In the genomic region with DNA sequence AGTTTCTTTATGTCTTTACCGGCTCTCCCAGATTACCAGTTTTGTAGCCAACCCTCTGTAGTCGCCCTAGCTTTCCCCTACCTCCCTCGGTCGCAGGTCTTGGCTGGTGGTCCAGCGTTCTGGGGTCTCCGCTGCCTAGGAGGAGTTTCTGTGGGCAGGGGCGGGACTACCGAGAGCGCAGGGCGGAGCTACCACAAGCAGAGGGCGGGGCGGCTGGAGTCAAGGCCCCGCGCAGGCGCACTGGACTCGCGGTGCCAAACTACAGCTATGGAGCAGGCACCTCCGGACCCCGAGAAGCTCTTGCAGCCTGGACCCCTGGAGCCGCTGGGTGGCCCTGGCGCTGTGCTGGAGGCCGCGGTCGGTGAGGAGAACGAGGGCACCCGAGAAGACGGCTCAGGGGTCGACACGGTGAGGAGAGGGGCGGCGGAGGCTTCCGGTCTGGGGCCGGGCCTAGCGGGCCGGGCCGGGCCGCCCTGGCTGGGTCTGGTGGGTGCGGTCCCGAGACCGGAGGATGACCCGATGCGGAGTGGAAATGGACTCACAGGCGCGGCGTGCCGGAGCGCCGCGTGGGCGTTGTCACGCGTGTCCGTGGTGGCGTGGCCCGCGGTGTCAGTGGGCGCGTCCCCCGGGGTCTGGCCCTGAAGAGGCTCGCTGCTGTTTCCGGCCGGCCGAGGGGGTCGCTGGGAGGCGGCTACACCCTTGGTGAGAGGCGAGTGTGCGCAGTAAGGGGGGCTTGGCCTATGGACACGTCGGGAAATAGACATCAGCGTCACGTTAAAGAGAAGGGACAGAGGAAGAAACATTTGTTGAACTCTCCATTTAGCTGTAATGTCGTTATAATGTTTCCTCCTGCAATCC, we compare ENCODE assay signal across 7 mouse cellular contexts. TPM values are rescaled to one million over a fixed set of nuclear protein-coding genes. Genes with fewer than 3 reads are reported as not detected.
DNase-seq lines count a peak whose midpoint lies in the region; ATAC-seq and TF ChIP-seq lines count a peak whose summit lies in the region.

Gene Snx4, plus strand, starts transcription at position 249 of the 858 bp plus-strand sequence.

- H3K9ac ChIP-seq in intestine, postnatal 0 days (ENCODE audit: low read depth, low read length), result peak within 1 kb of the TSS; percentile 97
- H3K9ac ChIP-seq in midbrain, embryonic 12.5 days (replicated peaks), result peak within 1 kb of the TSS; percentile 92

- peak; percentile 49 for TF ChIP-seq POLR2A in small intestine, adult 2 months (IDR thresholded peaks at IDR 0.05; ENCODE audit: low read depth, low read length)

- H3K9me3 ChIP-seq in intestine, postnatal 0 days (ENCODE audit: control insufficient read depth), result no peaks in the 10 kb centered on the region
- no peaks in the 10 kb centered on the region for H3K9me3 ChIP-seq in midbrain, embryonic 12.5 days

- DNase-seq in adrenal gland, adult 8-10 months, result peak; percentile 89
- peak; percentile 93 for DNase-seq in embryo, embryonic 9.5 days (ENCODE audit: extremely low spot score)
- DNase-seq in gonadal fat pad, adult 2 months (ENCODE audit: low read depth), result peak; percentile 24
- peak; percentile 97 for DNase-seq in left cerebral cortex, postnatal 4 days

- peak within 1 kb of the TSS; percentile 71 for H3K4me2 ChIP-seq in intestine, postnatal 0 days (replicated peaks; ENCODE audit: low read depth)
- peak within 1 kb of the TSS; percentile 69 for H3K4me2 ChIP-seq in midbrain, embryonic 12.5 days (replicated peaks)

- ATAC-seq in intestine, postnatal 0 days, result peak; percentile 92
- ATAC-seq in midbrain, embryonic 12.5 days (ENCODE audit: low FRiP score, low read depth), result peak; percentile 92

- WGBS in intestine, postnatal 0 days, result under 1% methylated on average over 71 of the region's 72 CpGs
- WGBS in midbrain, embryonic 12.5 days, result under 1% methylated on average over 71 of the region's 72 CpGs
- under 1% methylated on average over 72 of the region's 72 CpGs for WGBS in small intestine, adult 2 months

- intact Hi-C loops in left cerebral cortex, postnatal 4 days (cut with DNase I), result no loop called here

- H3K27ac ChIP-seq in intestine, postnatal 0 days (ENCODE audit: low read depth, low read length), result peak within 1 kb of the TSS; percentile 97
- peak within 1 kb of the TSS; percentile 79 for H3K27ac ChIP-seq in midbrain, embryonic 12.5 days (replicated peaks)
- peak within 1 kb of the TSS; percentile 85 for H3K27ac ChIP-seq in small intestine, adult 2 months (ENCODE audit: insufficient read depth, low read depth, low read length)

- H3K27me3 ChIP-seq in intestine, postnatal 0 days (replicated peaks; ENCODE audit: control insufficient read depth, insufficient read depth, low read length), result no peaks in the 10 kb centered on the region
- H3K27me3 ChIP-seq in midbrain, embryonic 12.5 days, result no peaks in the 10 kb centered on the region
- H3K27me3 ChIP-seq in small intestine, adult 2 months (ENCODE audit: control insufficient read depth, insufficient read depth, low read length), result no peaks in the 10 kb centered on the region

- peak within 1 kb of the TSS; percentile 89 for H3K4me3 ChIP-seq in intestine, postnatal 0 days (ENCODE audit: low read depth, low read length)
- peak within 1 kb of the TSS; percentile 96 for H3K4me3 ChIP-seq in midbrain, embryonic 12.5 days
- H3K4me3 ChIP-seq in small intestine, adult 2 months (ENCODE audit: low read depth, low read length), result peak within 1 kb of the TSS; percentile 95

- no peak; the same call in 1 of the 2 replicates for TF ChIP-seq CTCF in intestine, postnatal 0 days (IDR thresholded peaks at IDR 0.05; ENCODE audit: low read depth)
- no peak for TF ChIP-seq CTCF in small intestine, adult 2 months (IDR thresholded peaks at IDR 0.05; ENCODE audit: extremely low read depth, insufficient read length, insufficient replicate concordance, low read depth, low read length)

- H3K36me3 ChIP-seq in intestine, postnatal 0 days (ENCODE audit: control insufficient read depth, insufficient read depth), result no peaks in the 10 kb centered on the region
- H3K36me3 ChIP-seq in midbrain, embryonic 12.5 days, result no peaks in the 10 kb centered on the region
- no peaks in the 10 kb centered on the region for H3K36me3 ChIP-seq in small intestine, adult 2 months (ENCODE audit: control insufficient read depth, insufficient read depth, low read length)

- H3K4me1 ChIP-seq in intestine, postnatal 0 days (replicated peaks; ENCODE audit: control insufficient read depth, insufficient read depth, low read length), result no peaks in the 10 kb centered on the region
- 0 out of 2 replicates have a peak, but pooled peaks cover 2% of the 10 kb centered on the region for H3K4me1 ChIP-seq in midbrain, embryonic 12.5 days
- peaks cover 8% of the 10 kb centered on the region; the same call in 1 of the 2 replicates for H3K4me1 ChIP-seq in small intestine, adult 2 months (ENCODE audit: control insufficient read depth, insufficient read depth, insufficient read length, low read length)

RNA-seq across cellular contexts. Expression of gene Snx4, which starts in this region (rescaled TPM):
- 10 to 100 TPM; 40.6 to 55.9 (median 48.8) TPM for total RNA-seq in adrenal gland, adult 8-10 months (2022)
- 11.9 and 18.0 TPM in 2 replicates for polyA plus RNA-seq in gonadal fat pad, adult 2 months (2012; rRNA removed)
- 103 and 105 TPM in 2 replicates for polyA plus RNA-seq in intestine, postnatal 0 days (2015; fragmentation: Nextera tagmentation; extraction: Ambion mirVana)
- 10 to 100 TPM; 62.4 to 68.3 TPM for total RNA-seq in left cerebral cortex, postnatal 4 days (2021)
- polyA plus RNA-seq in midbrain, embryonic 12.5 days (2016; fragmentation: Nextera tagmentation; extraction: Ambion mirVana), result 76.2 and 80.2 TPM in 2 replicates
- polyA plus RNA-seq in small intestine, adult 2 months (2012; rRNA removed), result 5.0 and 10.3 TPM in 2 replicates

Comparison
In these comparisons a context has a peak if more than half of its experiments do, and no peak if none do; other contexts are left out.
1. Peak in every context shown above with its lines: DNase-seq, ATAC-seq, H3K4me3 ChIP-seq and H3K27ac ChIP-seq.
2. DNase-seq: peak in every context shown above with its lines; median percentile 97 in left cerebral cortex, postnatal 4 days; 93 in embryo, embryonic 9.5 days; 89 in adrenal gland, adult 8-10 months; 24 in gonadal fat pad, adult 2 months.